Mouse (Mus musculus) ES-Bruce4 (cell line): ENCODE results near the gene C2cd2. TPM values are rescaled to one million over a fixed set of nuclear protein-coding genes. Genes with fewer than 3 reads are reported as not detected.

ENCODE experiments used
- H3K27ac ChIP-seq: 2 replicates; pipeline ENCODE4 v1.5.1; 2012; ENCODE audit warnings: low read length, inconsistent platforms; ENCODE audit not compliant: insufficient read depth
- H3K27me3 ChIP-seq: 2 replicates; pipeline ENCODE4 v1.6.1; 2012; ENCODE audit warnings: mild to moderate bottlenecking, low read length, inconsistent platforms; ENCODE audit not compliant: control insufficient read depth, poor library complexity, insufficient read depth, severe bottlenecking
- H3K36me3 ChIP-seq: 2 replicates; pipeline ENCODE4 v1.6.1; 2012; ENCODE audit warnings: inconsistent platforms, mild to moderate bottlenecking, low read length, moderate library complexity; ENCODE audit not compliant: control insufficient read depth, poor library complexity, insufficient read depth, severe bottlenecking
- H3K4me1 ChIP-seq: one replicate; pipeline ENCODE4 v1.8.1; 2011; ENCODE audit warnings: low read length; ENCODE audit not compliant: control insufficient read depth, insufficient read depth
- H3K4me3 ChIP-seq: 2 replicates; pipeline ENCODE4 v1.5.1; 2011; ENCODE audit warnings: low read depth, mild to moderate bottlenecking, low read length
- H3K9ac ChIP-seq: 2 replicates; pipeline ENCODE4 v1.6.1; 2012; ENCODE audit warnings: low read depth, mild to moderate bottlenecking, inconsistent platforms; ENCODE audit not compliant: poor library complexity, severe bottlenecking
- H3K9me3 ChIP-seq: replicated peaks from 2 replicates; pipeline ENCODE4 v1.6.1; 2012; ENCODE audit warnings: mild to moderate bottlenecking, low read length, inconsistent platforms; ENCODE audit not compliant: control insufficient read depth, poor library complexity, insufficient read depth, severe bottlenecking
- CTCF ChIP-seq: IDR thresholded peaks from one replicate; pipeline ENCODE4 v1.8.1; 2011; ENCODE audit warnings: low read depth, low read length
- EP300 ChIP-seq: IDR thresholded peaks from 2 replicates; pipeline ENCODE4 v1.6.1; 2011; ENCODE audit warnings: low read depth, low read length; ENCODE audit not compliant: insufficient read depth
- POLR2A ChIP-seq: IDR thresholded peaks from one replicate; pipeline ENCODE4 v1.8.1; 2011; ENCODE audit warnings: low read length; ENCODE audit not compliant: insufficient read depth
- polyA plus RNA-seq: library from polyadenylated mRNA; stranded (reverse); fragments of >200 nt; gene quantifications from 2 replicates; pipeline ENCODE4 v1.2.4, GENCODE M21; 2011; ENCODE audit warnings: low read depth; ENCODE audit not compliant: missing spikeins, insufficient read depth, insufficient read length

Gene C2cd2
- polyA plus RNA-seq, 1 experiment = 15.6 TPM

DNA sequence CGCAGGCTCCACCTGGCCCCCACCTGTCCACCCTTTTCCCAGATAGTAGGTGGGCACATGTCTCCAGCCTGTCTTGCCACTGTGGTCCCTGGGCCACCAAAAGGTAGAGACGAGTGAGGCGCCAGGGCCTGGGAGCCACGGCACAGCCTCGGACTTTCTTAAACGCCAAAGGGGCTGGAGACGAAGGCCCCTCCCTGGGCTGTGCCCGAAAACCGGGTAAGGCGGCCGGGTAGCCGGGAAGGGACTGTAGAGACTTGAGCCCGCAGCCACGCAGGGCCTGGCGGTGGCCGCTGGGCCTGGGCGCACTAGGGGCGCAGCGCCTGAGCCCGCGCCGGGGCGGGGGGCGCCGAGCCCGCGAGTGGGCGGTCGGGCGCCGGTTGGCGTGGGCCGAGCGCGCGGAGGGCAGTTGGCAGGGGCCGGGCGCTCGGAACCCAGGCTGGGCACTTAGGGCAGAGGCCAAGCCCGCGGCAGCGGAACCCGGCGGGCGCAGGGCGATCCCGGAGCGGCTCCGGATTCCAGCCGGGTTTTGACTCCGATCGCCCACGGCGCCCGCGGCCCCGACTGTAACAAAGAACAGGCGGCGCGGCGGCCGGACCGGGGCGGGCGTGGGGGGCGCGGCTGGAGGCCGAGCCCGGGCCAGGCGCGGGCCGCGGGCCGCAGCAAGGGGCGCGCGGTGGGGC lies 111.2 kb downstream of the C2cd2 start:
- H3K9me3 ChIP-seq = no peaks in the 10 kb centered on the region
- peak overlapping the region; percentile 88 for H3K9ac ChIP-seq
- H3K36me3 ChIP-seq = no peaks in the 10 kb centered on the region
- H3K4me1 ChIP-seq = no peaks in the 10 kb centered on the region
- peak overlapping the region; percentile 98 for H3K4me3 ChIP-seq
- H3K27me3 ChIP-seq = no peaks in the 10 kb centered on the region
- H3K27ac ChIP-seq = no peak overlapping the region
- TF ChIP-seq EP300 (no peak), CTCF (no peak), POLR2A (no peak)

DNA sequence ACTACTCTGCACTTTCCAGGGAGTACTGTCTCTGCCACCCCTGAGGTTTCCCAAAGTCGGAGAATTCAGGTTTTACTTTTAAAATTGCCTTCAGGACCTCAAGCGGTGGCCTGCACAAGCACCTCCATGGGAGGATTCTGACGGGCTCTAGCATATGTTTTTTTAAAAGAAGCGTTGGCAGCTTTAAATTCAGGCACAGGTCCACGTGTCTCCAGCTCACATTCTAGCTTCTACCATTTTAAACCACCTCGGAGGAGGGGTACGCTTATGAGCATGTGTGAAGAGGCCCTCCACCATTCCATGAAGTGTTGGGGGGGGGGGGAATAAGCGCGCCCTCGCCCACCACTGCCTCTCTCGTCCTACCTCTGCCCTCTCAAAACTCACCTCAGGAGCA lies 111.7 kb downstream of the C2cd2 start:
- Histone ChIP-seq H3K4me3 (peak overlapping the region; percentile 86), H3K9me3 (no peaks in the 10 kb centered on the region), H3K9ac (peak overlapping the region; percentile 88), H3K27ac (no peak overlapping the region), H3K36me3 (no peaks in the 10 kb centered on the region), H3K4me1 (no peaks in the 10 kb centered on the region), H3K27me3 (no peaks in the 10 kb centered on the region)
- TF ChIP-seq EP300 (no peak), CTCF (no peak), POLR2A (no peak)

DNA sequence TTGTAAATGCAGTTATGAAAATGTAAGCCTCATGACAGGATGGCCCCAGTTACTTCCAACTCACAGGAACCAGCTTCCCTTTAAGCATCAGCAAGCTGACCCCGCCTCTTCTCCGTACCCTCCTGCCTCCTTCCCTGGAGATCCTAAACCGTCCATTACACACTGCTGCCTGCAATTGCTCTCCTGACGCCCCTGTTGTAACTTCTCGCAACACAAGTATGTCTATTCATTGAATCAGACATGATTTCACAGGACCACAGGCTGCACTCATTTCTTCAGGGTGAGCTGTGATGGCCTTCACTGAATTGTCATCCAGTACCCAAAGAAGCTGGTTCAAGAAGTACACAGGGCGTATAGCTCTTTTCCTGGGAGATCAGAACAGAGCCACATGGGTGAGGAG lies 113.6 kb downstream of the C2cd2 start:
- H3K9ac ChIP-seq = no peak overlapping the region

DNA sequence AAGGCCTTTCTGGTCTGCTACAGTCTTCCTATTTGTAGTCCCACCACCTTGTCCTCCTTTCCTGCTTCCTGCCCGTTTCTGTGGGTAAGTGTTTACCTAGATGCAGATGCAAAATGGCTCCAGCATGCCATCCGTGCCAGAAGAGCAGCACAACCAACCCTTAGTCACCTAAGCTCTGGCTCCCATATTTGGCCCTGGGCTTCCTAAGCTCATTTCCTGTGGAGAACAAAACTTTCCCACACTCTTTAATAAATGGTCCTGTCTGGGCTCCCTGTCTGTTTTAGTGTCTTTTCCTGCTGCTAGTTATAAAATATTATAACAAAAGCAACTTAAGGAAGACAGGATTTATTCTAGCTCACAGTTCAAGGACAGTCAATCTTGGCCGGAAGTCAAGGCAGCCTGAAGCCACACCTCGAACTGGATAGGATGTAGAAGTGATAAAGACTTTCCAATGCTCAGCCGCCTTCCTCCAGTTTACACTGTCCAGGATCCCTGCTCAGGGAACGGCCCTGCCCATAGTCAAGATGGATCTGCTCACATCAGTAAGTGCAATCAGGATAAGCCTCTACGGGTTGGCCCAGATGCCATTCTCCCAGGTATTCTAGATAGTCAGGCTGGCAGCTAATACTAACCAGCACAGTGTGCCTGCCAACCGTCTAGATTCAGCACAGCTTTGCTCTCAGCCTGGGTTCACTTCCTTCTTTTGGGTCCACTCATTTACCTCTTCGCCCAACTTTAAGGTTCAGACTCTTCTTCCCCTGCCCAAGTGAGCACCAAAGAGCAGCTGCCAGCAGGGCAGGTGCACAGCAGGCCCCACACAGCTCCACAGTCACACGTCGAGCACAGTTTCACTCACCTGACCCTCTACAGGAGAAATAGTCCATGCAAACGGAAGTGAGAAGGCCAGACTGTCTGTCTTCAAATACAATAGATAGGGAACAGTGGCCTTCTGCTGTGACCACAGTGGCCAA lies 117.1 kb downstream of the C2cd2 start:
- H3K27ac ChIP-seq = no peak overlapping the region
- H3K27me3 ChIP-seq = no peaks in the 10 kb centered on the region
- H3K36me3 ChIP-seq = no peaks in the 10 kb centered on the region; the same call in 1 of the 2 replicates
- H3K9ac ChIP-seq = no peak overlapping the region
- H3K4me1 ChIP-seq = no peaks in the 10 kb centered on the region
- H3K4me3 ChIP-seq = no peak overlapping the region
- no peak for TF ChIP-seq POLR2A
- no peak for TF ChIP-seq EP300
- no peak for TF ChIP-seq CTCF
- H3K9me3 ChIP-seq = no peaks in the 10 kb centered on the region

More for the DNA sequence above, 113.6 kb downstream of the C2cd2 start:
- H3K27me3 ChIP-seq = no peaks in the 10 kb centered on the region
- H3K36me3 ChIP-seq = no peaks in the 10 kb centered on the region
- no peaks in the 10 kb centered on the region for H3K9me3 ChIP-seq
- H3K4me3 ChIP-seq = no peak overlapping the region
- no peak overlapping the region for H3K27ac ChIP-seq
- no peaks in the 10 kb centered on the region for H3K4me1 ChIP-seq
- TF ChIP-seq CTCF (no peak), EP300 (no peak), POLR2A (no peak)

DNA sequence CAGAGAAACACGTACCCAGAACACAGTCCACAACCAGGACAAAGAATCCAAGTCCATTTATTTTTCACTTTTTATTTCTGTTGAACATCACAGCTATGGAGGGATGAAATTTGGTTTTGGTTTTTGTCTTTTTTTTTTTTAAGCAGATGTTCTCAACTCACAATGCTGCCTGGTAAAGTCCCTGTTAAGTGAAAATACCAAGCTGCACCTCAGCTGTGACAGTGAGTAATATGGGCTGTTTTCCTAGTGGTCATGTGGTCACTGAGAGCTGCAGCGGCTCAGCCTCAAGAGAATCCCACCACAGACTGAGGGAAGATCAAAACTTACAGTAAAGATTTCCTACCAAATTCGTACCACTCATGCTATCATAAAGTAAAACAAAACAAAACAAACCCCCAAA lies 130.2 kb downstream of the C2cd2 start:
- Histone ChIP-seq H3K4me3 (no peak overlapping the region), H3K27ac (no peak overlapping the region), H3K36me3 (peaks cover 12% of the 10 kb centered on the region; the same call in 1 of the 2 replicates), H3K9ac (no peak overlapping the region), H3K27me3 (no peaks in the 10 kb centered on the region), H3K9me3 (no peaks in the 10 kb centered on the region), H3K4me1 (no peaks in the 10 kb centered on the region)
- TF ChIP-seq POLR2A (no peak), EP300 (no peak), CTCF (no peak)
